Mouse (Mus musculus) lung, embryonic 15.5 days (tissue): Measurements from ENCODE around the gene Gli2. TPM values are rescaled to one million over a fixed set of nuclear protein-coding genes. Genes with fewer than 3 reads are reported as not detected.

ENCODE experiments used
- ATAC-seq: fragments of 200-750 bp; cut with Nextera tagmentation; 2 replicates; pipeline ENCODE4 v1.8.0; 2017; ENCODE audit warnings: moderate number of reproducible peaks, borderline replicate concordance; ENCODE audit not compliant: low FRiP score, low TSS enrichment; ENCODE audit errors: extremely low read depth
- H3K27ac ChIP-seq: fragments of 300-500 bp; sonication (generic); 2 replicates; pipeline ENCODE4 v1.5.1; 2015; ENCODE audit warnings: moderate library complexity, mild to moderate bottlenecking, inconsistent platforms
- H3K27me3 ChIP-seq: fragments of 300-500 bp; sonication (generic); 2 replicates; pipeline ENCODE4 v1.6.1; 2015; ENCODE audit warnings: inconsistent platforms
- H3K36me3 ChIP-seq: fragments of 300-500 bp; sonication (generic); 2 replicates; pipeline ENCODE4 v1.6.1; 2015; ENCODE audit warnings: inconsistent platforms
- H3K4me1 ChIP-seq: fragments of 300-500 bp; sonication (generic); 2 replicates; pipeline ENCODE4 v1.6.1; 2015; ENCODE audit warnings: inconsistent platforms
- H3K4me2 ChIP-seq: fragments of 300-500 bp; sonication (generic); 2 replicates; pipeline ENCODE4 v1.6.1; 2015; ENCODE audit warnings: inconsistent platforms, mild to moderate bottlenecking, moderate library complexity
- H3K4me3 ChIP-seq: fragments of 300-500 bp; sonication (generic); 2 replicates; pipeline ENCODE4 v1.5.1; 2015; ENCODE audit warnings: mild to moderate bottlenecking, inconsistent platforms
- H3K9ac ChIP-seq: fragments of 300-500 bp; sonication (generic); 2 replicates; pipeline ENCODE4 v1.6.1; 2015; ENCODE audit warnings: inconsistent platforms
- H3K9me3 ChIP-seq: fragments of 300-500 bp; sonication (generic); 2 replicates; pipeline ENCODE4 v1.6.1; 2016; ENCODE audit warnings: inconsistent platforms
- WGBS: fragments of 180-500 bp; shearing (Covaris S2); methylation state at CpG from one replicate; pipeline ENCODE4 v1.1.7; 2015; 5-methylcytosine and 5-hydroxymethylcytosine counted together
- polyA plus RNA-seq: library from polyadenylated mRNA; unstranded; fragments of >200 nt; fragmentation: Nextera tagmentation; extraction: Ambion mirVana; gene quantifications from 2 replicates; pipeline ENCODE4 v1.2.1, GENCODE M21; 2015

The Gli2 gene
- polyA plus RNA-seq, 1 experiment from 2014 or later = 7.5 TPM

GRCm38 (mm10) chr1:119049812-119050615 is 3.4 kb downstream of the Gli2 start:
- Histone ChIP-seq H3K4me1 (peaks cover 76% of the 10 kb centered on the region), H3K4me2 (peak overlapping the region; percentile 89), H3K36me3 (no peaks in the 10 kb centered on the region), H3K27ac (peak overlapping the region; percentile 91), H3K9me3 (no peaks in the 10 kb centered on the region), H3K9ac (no peak overlapping the region), H3K27me3 (peaks cover 61% of the 10 kb centered on the region), H3K4me3 (no peak overlapping the region)
- ATAC-seq = no peak
- WGBS = 19% methylated on average over 10 of the region's 10 CpGs

- H3K4me3 ChIP-seq = no peak overlapping the region
- no peak for ATAC-seq
- H3K4me2 ChIP-seq = peak overlapping the region; percentile 84
Measured at GRCm38 (mm10) chr1:119048988-119049387, 4.4 kb downstream of the Gli2 start.

GRCm38 (mm10) chr1:119048547-119048946 is 4.9 kb downstream of the Gli2 start:
- no peak for ATAC-seq
- no peaks in the 10 kb centered on the region for H3K9me3 ChIP-seq
- H3K27ac ChIP-seq = no peak overlapping the region
- no peak overlapping the region for H3K9ac ChIP-seq
- peak overlapping the region; percentile 10; the same call in 1 of the 2 replicates for H3K4me3 ChIP-seq
- peak overlapping the region; percentile 84 for H3K4me2 ChIP-seq
- peaks cover 68% of the 10 kb centered on the region for H3K4me1 ChIP-seq
- 16% methylated on average over 6 of the region's 6 CpGs for WGBS
- H3K36me3 ChIP-seq = no peaks in the 10 kb centered on the region
- H3K27me3 ChIP-seq = peaks cover 60% of the 10 kb centered on the region

More at GRCm38 (mm10) chr1:119048988-119049387, 4.4 kb downstream of the Gli2 start:
- Histone ChIP-seq H3K27me3 (peaks cover 60% of the 10 kb centered on the region), H3K27ac (no peak overlapping the region), H3K9me3 (no peaks in the 10 kb centered on the region), H3K36me3 (no peaks in the 10 kb centered on the region), H3K9ac (no peak overlapping the region), H3K4me1 (peaks cover 70% of the 10 kb centered on the region)
- WGBS = 22% methylated on average over 11 of the region's 11 CpGs

DNA sequence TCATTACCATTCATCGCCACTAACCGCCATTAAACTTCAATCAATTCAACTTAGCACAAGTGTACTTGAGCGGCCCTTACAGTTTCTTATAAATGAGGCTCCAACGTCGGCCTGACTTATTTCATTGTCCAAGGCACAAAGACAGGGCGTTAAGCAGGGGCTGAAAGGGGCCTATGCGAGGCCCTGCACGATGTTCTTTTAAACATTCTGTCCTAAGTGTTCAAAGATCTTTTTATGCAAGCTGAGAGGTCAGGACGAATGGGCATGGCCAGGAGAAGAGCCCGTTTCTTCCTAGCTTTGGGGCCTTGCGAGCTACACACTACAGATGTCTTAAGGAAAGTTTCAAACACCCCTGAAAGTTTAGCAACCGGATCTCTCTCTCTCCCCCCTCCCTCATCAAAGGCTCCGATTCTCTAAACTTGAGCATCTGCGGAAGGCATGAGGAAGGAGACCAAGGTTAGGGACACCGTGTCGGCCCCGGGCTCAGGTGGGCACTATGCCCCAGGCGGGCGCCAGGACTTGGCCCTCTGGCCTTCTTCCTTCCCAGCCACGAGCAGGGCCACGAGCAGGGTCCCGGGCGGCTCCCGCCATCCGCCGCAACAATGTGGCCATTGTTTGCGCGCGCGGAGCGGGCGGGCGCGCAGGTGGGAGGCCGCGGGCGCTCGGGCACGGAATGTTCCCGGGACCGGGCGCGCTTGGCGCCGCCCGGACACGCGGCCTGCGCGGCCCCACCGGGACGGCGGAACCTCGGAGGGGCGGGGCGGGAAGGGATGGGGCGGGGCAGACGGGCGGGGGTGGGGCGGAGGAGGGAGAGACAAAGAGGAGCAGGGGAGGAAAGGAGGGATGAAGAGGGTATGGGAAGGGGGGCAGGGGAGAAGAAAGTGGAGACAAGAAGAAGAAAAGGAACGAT is 5.7 kb downstream of the Gli2 start:
- H3K9me3 ChIP-seq = no peaks in the 10 kb centered on the region
- peak overlapping the region; percentile 45 for H3K9ac ChIP-seq
- peak overlapping the region; percentile 84 for H3K4me2 ChIP-seq
- peak overlapping the region; percentile 88 for H3K27ac ChIP-seq
- peaks cover 53% of the 10 kb centered on the region for H3K27me3 ChIP-seq
- no peaks in the 10 kb centered on the region for H3K36me3 ChIP-seq
- peaks cover 61% of the 10 kb centered on the region for H3K4me1 ChIP-seq
- H3K4me3 ChIP-seq = peak overlapping the region; percentile 52
- 2% methylated on average over 50 of the region's 61 CpGs for WGBS
- ATAC-seq = peak; percentile 33

DNA sequence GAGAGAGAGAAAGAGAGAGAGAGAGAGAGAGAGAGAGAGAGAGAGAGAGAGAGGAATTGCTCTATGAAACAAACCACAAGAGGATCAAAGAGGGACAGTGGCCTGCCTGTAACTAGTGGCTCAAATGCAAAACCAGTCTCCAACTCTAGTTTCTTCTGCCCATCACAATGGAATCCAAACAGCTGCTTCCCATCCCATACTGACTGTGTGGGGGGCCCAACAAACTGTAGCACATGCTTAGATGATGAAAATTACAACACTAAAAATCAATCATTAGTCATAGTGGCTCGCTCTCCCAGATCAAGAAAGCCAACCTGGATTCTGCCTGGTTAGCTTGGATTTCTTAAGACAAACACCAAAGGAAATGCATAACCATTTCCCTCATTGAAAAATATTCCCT is 15.0 kb downstream of the Gli2 start:
- 53% methylated on average over 1 of the region's 1 CpGs for WGBS
- no peak overlapping the region for H3K4me3 ChIP-seq
- no peak overlapping the region for H3K9ac ChIP-seq
- no peak for ATAC-seq
- H3K27me3 ChIP-seq = no peaks in the 10 kb centered on the region
- H3K27ac ChIP-seq = no peak overlapping the region
- no peak overlapping the region for H3K4me2 ChIP-seq
- no peaks in the 10 kb centered on the region for H3K36me3 ChIP-seq
- no peaks in the 10 kb centered on the region for H3K9me3 ChIP-seq
- peaks cover 25% of the 10 kb centered on the region for H3K4me1 ChIP-seq

GRCm38 (mm10) chr1:119035931-119036330 is 17.5 kb downstream of the Gli2 start:
- ATAC-seq = no peak
- Histone ChIP-seq H3K9me3 (no peaks in the 10 kb centered on the region), H3K4me2 (no peak overlapping the region), H3K27me3 (no peaks in the 10 kb centered on the region), H3K9ac (no peak overlapping the region), H3K27ac (peak overlapping the region; percentile 92), H3K4me3 (no peak overlapping the region), H3K4me1 (peaks cover 32% of the 10 kb centered on the region), H3K36me3 (no peaks in the 10 kb centered on the region)
- WGBS = 58% methylated on average over 8 of the region's 8 CpGs

GRCm38 (mm10) chr1:119035301-119035700 is 18.1 kb downstream of the Gli2 start:
- H3K36me3 ChIP-seq = no peaks in the 10 kb centered on the region
- ATAC-seq = peak; percentile 40; the same call in 1 of the 2 replicates

GRCm38 (mm10) chr1:119034163-119034705 is 19.2 kb downstream of the Gli2 start:
- Histone ChIP-seq H3K27me3 (no peaks in the 10 kb centered on the region), H3K36me3 (no peaks in the 10 kb centered on the region), H3K9ac (no peak overlapping the region), H3K4me1 (peaks cover 32% of the 10 kb centered on the region), H3K4me3 (no peak overlapping the region), H3K9me3 (no peaks in the 10 kb centered on the region), H3K4me2 (peak overlapping the region; percentile 20; the same call in 1 of the 2 replicates), H3K27ac (peak overlapping the region; percentile 92)
- 34% methylated on average over 13 of the region's 13 CpGs for WGBS
- no peak; the same call in 1 of the 2 replicates for ATAC-seq

More at GRCm38 (mm10) chr1:119035301-119035700, 18.1 kb downstream of the Gli2 start:
- WGBS = 39% methylated on average over 9 of the region's 9 CpGs
- no peaks in the 10 kb centered on the region for H3K27me3 ChIP-seq
- H3K4me3 ChIP-seq = no peak overlapping the region
- H3K9ac ChIP-seq = no peak overlapping the region
- no peak overlapping the region; the same call in 1 of the 2 replicates for H3K4me2 ChIP-seq
- H3K9me3 ChIP-seq = no peaks in the 10 kb centered on the region
- H3K27ac ChIP-seq = peak overlapping the region; percentile 92
- peaks cover 32% of the 10 kb centered on the region for H3K4me1 ChIP-seq

GRCm38 (mm10) chr1:119033450-119034162 is 19.8 kb downstream of the Gli2 start:
- Histone ChIP-seq H3K27ac (peak overlapping the region; percentile 92), H3K9ac (no peak overlapping the region), H3K4me2 (peak overlapping the region; percentile 20), H3K27me3 (no peaks in the 10 kb centered on the region), H3K4me1 (peaks cover 32% of the 10 kb centered on the region), H3K36me3 (no peaks in the 10 kb centered on the region), H3K9me3 (no peaks in the 10 kb centered on the region), H3K4me3 (no peak overlapping the region)
- peak; percentile 91 for ATAC-seq
- WGBS = 34% methylated on average over 3 of the region's 3 CpGs

- Histone ChIP-seq H3K9me3 (no peaks in the 10 kb centered on the region), H3K4me1 (peaks cover 37% of the 10 kb centered on the region), H3K27ac (no peak overlapping the region), H3K4me3 (no peak overlapping the region), H3K4me2 (no peak overlapping the region), H3K27me3 (no peaks in the 10 kb centered on the region), H3K36me3 (no peaks in the 10 kb centered on the region), H3K9ac (no peak overlapping the region)
- no peak for ATAC-seq
- 56% methylated on average over 6 of the region's 6 CpGs for WGBS
Measured at GRCm38 (mm10) chr1:119031185-119031584, 22.2 kb downstream of the Gli2 start.
